Mouse (Mus musculus) liver, adult 2 months (tissue): ENCODE data around the gene Scamp2. TPM values are rescaled to one million over a fixed set of nuclear protein-coding genes. Genes with fewer than 3 reads are reported as not detected.
A peak's percentile ranks its signal among the peaks of the same experiment; 100 is the strongest.

Source experiments
- DNase-seq: peaks from one replicate; pipeline ENCODE4 v3.0.0-alpha.2; 2011; ENCODE audit warnings: low read depth, low spot score; ENCODE audit errors: extremely low read depth
- H3K27ac ChIP-seq: fragments of 200-500 bp; replicated peaks from 2 replicates; pipeline ENCODE4 v1.5.1; 2012; ENCODE audit warnings: low read depth, mild to moderate bottlenecking, control low read depth, inconsistent platforms, low read length; ENCODE audit not compliant: insufficient read depth
- H3K27me3 ChIP-seq: fragments of 200-500 bp; 2 replicates; pipeline ENCODE4 v1.6.1; 2012; ENCODE audit warnings: mild to moderate bottlenecking, moderate library complexity, low read length, inconsistent platforms; ENCODE audit not compliant: control insufficient read depth, insufficient read depth
- H3K36me3 ChIP-seq: fragments of 200-500 bp; 2 replicates; pipeline ENCODE4 v1.6.1; 2012; ENCODE audit warnings: low read length, inconsistent platforms; ENCODE audit not compliant: control insufficient read depth, insufficient read depth
- H3K4me1 ChIP-seq: fragments of 200-500 bp; 2 replicates; pipeline ENCODE4 v1.6.1; 2011; ENCODE audit warnings: low read length; ENCODE audit not compliant: control insufficient read depth, insufficient read depth
- H3K4me3 ChIP-seq: fragments of 200-500 bp; 2 replicates; pipeline ENCODE4 v1.5.1; 2011; ENCODE audit warnings: low read depth, mild to moderate bottlenecking, control low read depth, low read length, moderate library complexity; ENCODE audit not compliant: insufficient read depth
- H3K79me2 ChIP-seq: fragments of 200-500 bp; 2 replicates; pipeline ENCODE4 v1.6.1; 2012; ENCODE audit warnings: inconsistent platforms, mild to moderate bottlenecking, low read length, moderate library complexity; ENCODE audit not compliant: control insufficient read depth, insufficient read depth
- H3K9ac ChIP-seq: fragments of 200-500 bp; 2 replicates; pipeline ENCODE4 v1.6.1; 2012; ENCODE audit warnings: low read depth, mild to moderate bottlenecking, control low read depth, inconsistent platforms, low read length
- CTCF ChIP-seq: fragments of 200-500 bp; IDR thresholded peaks from 2 replicates; pipeline ENCODE4 v1.5.1; 2011; ENCODE audit warnings: low read depth, low read length, control low read depth
- POLR2A ChIP-seq: fragments of 200-500 bp; IDR thresholded peaks from 2 replicates; pipeline ENCODE4 v1.6.1; 2011; ENCODE audit warnings: low read length, control low read depth; ENCODE audit not compliant: insufficient read depth; ENCODE audit errors: extremely low read depth
- WGBS: fragments of 180-500 bp; shearing (Covaris S2); methylation state at CpG from one replicate; pipeline ENCODE4 v1.1.7; 2018; 5-methylcytosine and 5-hydroxymethylcytosine counted together
- polyA plus RNA-seq: library from polyadenylated mRNA; depleted of rRNA; stranded (reverse); fragments of >200 nt; gene quantifications from 2 replicates; pipeline ENCODE4 v1.2.3, GENCODE M21; 2012
- total RNA-seq: library from RNA; depleted of rRNA; stranded (reverse); fragments of >200 nt; gene quantifications from 2 replicates; pipeline ENCODE4 v1.2.3, GENCODE M21; 2014

Scamp2 gene
- total and polyA plus RNA-seq, 2 experiments = 10.5 to 32.6 TPM

GRCm38 (mm10) chr9:57589224-57590126 is 28.7 kb downstream of the Scamp2 start, which contains the start of gene Ulk3:
TSS of gene Ulk3 (plus strand) at chr9:57589452.
- H3K79me2 ChIP-seq = no peaks in the 10 kb centered on the region
- WGBS = under 1% methylated on average over 58 of the region's 58 CpGs
- H3K4me1 ChIP-seq = peaks cover 8% of the 10 kb centered on the region
- peak; percentile 69 for DNase-seq
- no peaks in the 10 kb centered on the region for H3K36me3 ChIP-seq
- peak within 1 kb of the TSS; percentile 85 for H3K4me3 ChIP-seq
- H3K27ac ChIP-seq = peak within 1 kb of the TSS; percentile 77
- no peaks in the 10 kb centered on the region for H3K27me3 ChIP-seq
- TF ChIP-seq CTCF = peak; percentile 15; the same call in 1 of the 2 replicates
- TF ChIP-seq POLR2A = peak; percentile 38; the same call in 1 of the 2 replicates
- H3K9ac ChIP-seq = peak within 1 kb of the TSS; percentile 85

DNA sequence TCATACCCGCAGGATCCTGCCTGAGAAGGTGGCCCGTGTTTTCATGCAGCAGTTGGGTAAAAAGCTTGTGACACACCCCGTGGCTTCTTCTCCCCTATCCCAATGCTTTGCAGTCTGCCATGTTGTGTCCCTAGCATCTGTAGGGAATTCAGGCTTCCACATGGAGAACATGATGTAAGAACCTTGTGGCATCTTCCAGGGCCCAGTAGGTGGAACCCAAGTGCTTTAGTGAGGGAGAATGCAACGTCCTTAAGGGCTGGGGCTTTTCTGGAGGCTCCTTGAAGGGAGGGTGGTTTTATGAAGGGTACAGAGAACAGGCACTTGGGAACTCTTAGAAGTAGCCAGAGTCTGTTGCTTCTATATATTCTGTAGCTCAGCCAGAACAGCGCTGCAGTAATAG is 30.0 kb downstream of the Scamp2 start:
- H3K4me3 ChIP-seq = no peak overlapping the region
- 0 out of 2 replicates have a peak, but pooled peaks cover 2% of the 10 kb centered on the region for H3K36me3 ChIP-seq
- no peaks in the 10 kb centered on the region for H3K79me2 ChIP-seq
- H3K9ac ChIP-seq = no peak overlapping the region
- H3K27me3 ChIP-seq = no peaks in the 10 kb centered on the region
- no peak for DNase-seq
- WGBS = 75% methylated on average over 5 of the region's 5 CpGs
- no peak overlapping the region for H3K27ac ChIP-seq
- H3K4me1 ChIP-seq = peaks cover 8% of the 10 kb centered on the region
- TF ChIP-seq CTCF (no peak), POLR2A (no peak)

DNA sequence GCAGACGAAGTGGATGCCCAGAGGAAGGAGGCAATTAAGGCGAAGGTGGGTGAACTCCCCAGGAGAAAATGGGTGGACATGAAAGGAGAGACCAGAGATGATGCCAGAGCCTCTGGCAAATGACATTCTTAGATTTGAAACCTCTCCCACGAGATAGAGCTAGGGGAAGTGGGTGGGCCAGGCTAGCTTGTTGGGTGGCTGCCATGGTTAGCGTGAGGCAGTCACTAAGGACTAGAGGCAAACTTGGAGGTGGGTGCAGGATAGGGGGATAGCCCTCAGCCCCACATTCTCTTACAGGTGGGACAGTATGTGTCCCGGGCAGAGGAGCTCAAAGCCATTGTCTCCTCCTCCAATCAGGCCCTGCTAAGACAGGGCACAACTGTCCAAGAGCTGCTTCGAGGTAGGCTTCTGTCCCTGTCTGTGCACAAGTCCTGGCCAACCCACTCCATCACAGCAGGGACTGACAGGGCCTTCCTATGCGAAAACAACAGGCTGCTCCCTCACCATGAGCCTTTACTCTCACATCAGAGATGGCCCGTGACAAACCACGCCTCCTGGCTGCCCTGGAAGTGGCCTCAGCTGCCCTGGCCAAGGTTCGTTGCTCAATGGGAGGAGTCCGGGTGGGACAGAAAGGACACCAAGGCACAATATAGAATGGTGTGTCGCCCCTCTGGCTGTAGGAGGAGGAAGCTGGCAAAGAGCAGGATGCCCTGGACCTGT is 32.9 kb downstream of the Scamp2 start:
- Histone ChIP-seq H3K27ac (no peak overlapping the region), H3K9ac (no peak overlapping the region), H3K36me3 (0 out of 2 replicates have a peak, but pooled peaks cover 2% of the 10 kb centered on the region), H3K27me3 (no peaks in the 10 kb centered on the region), H3K79me2 (no peaks in the 10 kb centered on the region), H3K4me3 (no peak overlapping the region), H3K4me1 (peaks cover 8% of the 10 kb centered on the region)
- TF ChIP-seq POLR2A = no peak
- TF ChIP-seq CTCF = no peak
- DNase-seq = peak; percentile 54
- 50% methylated on average over 12 of the region's 12 CpGs for WGBS

- WGBS = 63% methylated on average over 9 of the region's 9 CpGs
These were observed 33.4 kb downstream of the Scamp2 start for GRCm38 (mm10) chr9:57594174-57594509.

GRCm38 (mm10) chr9:57597265-57597664 is 36.5 kb downstream of the Scamp2 start:
- Histone ChIP-seq H3K9ac (no peak overlapping the region), H3K36me3 (0 out of 2 replicates have a peak, but pooled peaks cover 2% of the 10 kb centered on the region), H3K4me1 (peaks cover 4% of the 10 kb centered on the region; the same call in 1 of the 2 replicates), H3K4me3 (no peak overlapping the region), H3K27ac (no peak overlapping the region), H3K79me2 (no peaks in the 10 kb centered on the region), H3K27me3 (no peaks in the 10 kb centered on the region)
- DNase-seq = no peak
- no peak for TF ChIP-seq POLR2A
- TF ChIP-seq CTCF = no peak
- WGBS = 91% methylated on average over 8 of the region's 8 CpGs

More at GRCm38 (mm10) chr9:57594174-57594509, 33.4 kb downstream of the Scamp2 start:
- Histone ChIP-seq H3K4me3 (no peak overlapping the region), H3K79me2 (no peaks in the 10 kb centered on the region), H3K4me1 (peaks cover 4% of the 10 kb centered on the region; the same call in 1 of the 2 replicates), H3K27me3 (no peaks in the 10 kb centered on the region), H3K36me3 (0 out of 2 replicates have a peak, but pooled peaks cover 2% of the 10 kb centered on the region), H3K27ac (no peak overlapping the region), H3K9ac (no peak overlapping the region)
- TF ChIP-seq POLR2A (no peak), CTCF (no peak)
- no peak for DNase-seq
